Mouse (Mus musculus): ENCODE measurements around the gene Gm42791.

The Gm42791 gene

GRCm38 (mm10) chr5:148922773-148923172, 72.2 kb downstream of the Gm42791 start:
- TF ChIP-seq CTCF (conservative IDR thresholded peaks at IDR 0.05; ENCODE audit: low read length) (no peak), NANOG (IDR thresholded peaks at IDR 0.05; ENCODE audit: borderline replicate concordance, low read length) (no peak), POU5F1 (IDR thresholded peaks at IDR 0.05; ENCODE audit: borderline replicate concordance, low read length) (no peak)
- H3K9me3 ChIP-seq (ENCODE audit: low read length) = no peaks in the 10 kb centered on the region
- no peak overlapping the region for H3K4me3 ChIP-seq (replicated peaks; ENCODE audit: low read length)
- H3K36me3 ChIP-seq (ENCODE audit: insufficient read depth, low read length) = peaks cover 3% of the 10 kb centered on the region; the same call in 1 of the 2 replicates
- H3K4me1 ChIP-seq (replicated peaks; ENCODE audit: low read depth, low read length) = peaks cover 9% of the 10 kb centered on the region
- H3K27me3 ChIP-seq (ENCODE audit: insufficient read depth, low read length) = no peaks in the 10 kb centered on the region

- H3K27me3 ChIP-seq (ENCODE audit: insufficient read depth, low read length) = no peaks in the 10 kb centered on the region
- no peak overlapping the region for H3K4me3 ChIP-seq (replicated peaks; ENCODE audit: low read length)
- no peaks in the 10 kb centered on the region for H3K9me3 ChIP-seq (ENCODE audit: low read length)
- no peaks in the 10 kb centered on the region for H3K36me3 ChIP-seq (ENCODE audit: insufficient read depth, low read length)
- H3K4me1 ChIP-seq (replicated peaks; ENCODE audit: low read depth, low read length) = peaks cover 17% of the 10 kb centered on the region
- TF ChIP-seq POU5F1 (IDR thresholded peaks at IDR 0.05; ENCODE audit: borderline replicate concordance, low read length) (no peak), CTCF (conservative IDR thresholded peaks at IDR 0.05; ENCODE audit: low read length) (no peak), NANOG (IDR thresholded peaks at IDR 0.05; ENCODE audit: borderline replicate concordance, low read length) (no peak)
Observed at GRCm38 (mm10) chr5:148918049-148918448, 76.9 kb downstream of the Gm42791 start.

DNA sequence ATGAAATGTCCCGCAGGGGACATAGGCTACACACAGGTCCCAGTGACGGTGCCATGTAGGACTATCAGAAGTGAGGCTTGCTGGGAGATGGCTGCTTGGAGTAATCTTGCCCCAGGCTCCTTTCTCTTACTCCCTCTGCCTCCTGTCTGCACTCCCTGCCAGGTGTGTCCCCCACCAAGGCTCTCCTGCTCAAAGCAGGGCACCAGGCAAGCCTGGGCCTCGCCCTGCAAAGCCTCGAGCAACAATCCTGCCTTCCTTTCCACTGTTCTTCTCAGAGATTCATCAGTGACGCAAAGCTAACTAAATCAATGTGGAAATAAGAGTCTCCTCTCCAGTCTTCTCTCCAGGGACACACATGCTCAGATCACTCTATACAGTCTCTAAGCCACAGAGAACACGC, 78.2 kb downstream of the Gm42791 start:
- H3K4me3 ChIP-seq (replicated peaks; ENCODE audit: low read length) = no peak overlapping the region
- no peak for TF ChIP-seq NANOG (IDR thresholded peaks at IDR 0.05; ENCODE audit: borderline replicate concordance, low read length)
- no peak for TF ChIP-seq POU5F1 (IDR thresholded peaks at IDR 0.05; ENCODE audit: borderline replicate concordance, low read length)
- no peak for TF ChIP-seq CTCF (conservative IDR thresholded peaks at IDR 0.05; ENCODE audit: low read length)
- H3K36me3 ChIP-seq (ENCODE audit: insufficient read depth, low read length) = no peaks in the 10 kb centered on the region
- H3K9me3 ChIP-seq (ENCODE audit: low read length) = no peaks in the 10 kb centered on the region
- H3K27me3 ChIP-seq (ENCODE audit: insufficient read depth, low read length) = no peaks in the 10 kb centered on the region
- peaks cover 26% of the 10 kb centered on the region for H3K4me1 ChIP-seq (replicated peaks; ENCODE audit: low read depth, low read length)

DNA sequence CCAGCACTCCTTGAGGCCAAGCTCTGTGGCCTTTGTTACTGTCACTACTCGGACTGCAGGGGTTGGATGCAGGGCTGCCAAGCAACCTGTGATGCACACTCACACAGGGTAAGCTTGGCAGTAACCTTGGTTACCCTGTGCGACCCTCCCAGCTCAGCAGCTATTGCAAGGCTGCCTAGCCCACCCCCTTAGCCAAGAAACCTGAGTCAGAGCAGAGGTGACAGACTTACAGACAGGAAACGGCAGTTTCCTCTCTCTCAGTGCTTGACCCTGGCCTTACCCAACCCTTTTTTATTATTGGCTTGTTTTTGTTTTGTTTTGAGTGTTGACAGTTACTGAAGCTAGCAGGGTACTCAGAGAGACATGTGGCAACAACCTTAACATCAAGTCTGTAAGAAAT, 82.7 kb downstream of the Gm42791 start:
- peaks cover 29% of the 10 kb centered on the region for H3K4me1 ChIP-seq (replicated peaks; ENCODE audit: low read depth, low read length)
- H3K36me3 ChIP-seq (ENCODE audit: insufficient read depth, low read length) = no peaks in the 10 kb centered on the region
- no peaks in the 10 kb centered on the region for H3K9me3 ChIP-seq (ENCODE audit: low read length)
- no peak overlapping the region for H3K4me3 ChIP-seq (replicated peaks; ENCODE audit: low read length)
- TF ChIP-seq NANOG (IDR thresholded peaks at IDR 0.05; ENCODE audit: borderline replicate concordance, low read length) (no peak), POU5F1 (IDR thresholded peaks at IDR 0.05; ENCODE audit: borderline replicate concordance, low read length) (no peak), CTCF (conservative IDR thresholded peaks at IDR 0.05; ENCODE audit: low read length) (no peak)
- H3K27me3 ChIP-seq (ENCODE audit: insufficient read depth, low read length) = peaks cover 7% of the 10 kb centered on the region

DNA sequence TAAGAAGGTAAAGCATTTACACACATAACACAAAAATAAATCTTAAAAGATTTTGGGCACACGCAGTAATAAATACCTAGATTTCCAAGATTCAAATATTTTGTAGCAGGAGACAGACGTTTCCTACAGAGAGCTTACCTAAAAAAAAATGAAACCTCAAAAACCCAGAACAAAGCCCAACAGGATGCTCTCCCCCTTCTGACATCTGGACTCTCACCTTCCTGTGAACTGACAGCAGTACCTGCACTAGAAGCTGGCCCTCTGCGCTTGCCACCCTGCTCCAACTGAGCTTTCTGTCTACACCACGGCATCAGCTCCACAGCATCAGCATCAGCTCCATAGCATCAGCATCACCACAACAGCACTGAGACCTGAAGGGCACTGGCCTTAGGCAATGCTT, 84.9 kb downstream of the Gm42791 start:
- TF ChIP-seq CTCF (conservative IDR thresholded peaks at IDR 0.05; ENCODE audit: low read length) (no peak), POU5F1 (IDR thresholded peaks at IDR 0.05; ENCODE audit: borderline replicate concordance, low read length) (no peak), NANOG (IDR thresholded peaks at IDR 0.05; ENCODE audit: borderline replicate concordance, low read length) (no peak)

GRCm38 (mm10) chr5:148909402-148909801, 85.5 kb downstream of the Gm42791 start:
- Histone ChIP-seq H3K36me3 (ENCODE audit: insufficient read depth, low read length) (no peaks in the 10 kb centered on the region), H3K9me3 (ENCODE audit: low read length) (no peaks in the 10 kb centered on the region), H3K4me1 (replicated peaks; ENCODE audit: low read depth, low read length) (peaks cover 30% of the 10 kb centered on the region), H3K4me3 (replicated peaks; ENCODE audit: low read length) (no peak overlapping the region), H3K27me3 (ENCODE audit: insufficient read depth, low read length) (peaks cover 7% of the 10 kb centered on the region)
- no peak for TF ChIP-seq CTCF (conservative IDR thresholded peaks at IDR 0.05; ENCODE audit: low read length)
- no peak for TF ChIP-seq NANOG (IDR thresholded peaks at IDR 0.05; ENCODE audit: borderline replicate concordance, low read length)
- TF ChIP-seq POU5F1 (IDR thresholded peaks at IDR 0.05; ENCODE audit: borderline replicate concordance, low read length) = no peak

More for the DNA sequence above, 84.9 kb downstream of the Gm42791 start:
- H3K9me3 ChIP-seq (ENCODE audit: low read length) = no peaks in the 10 kb centered on the region
- H3K4me3 ChIP-seq (replicated peaks; ENCODE audit: low read length) = no peak overlapping the region
- peaks cover 27% of the 10 kb centered on the region for H3K4me1 ChIP-seq (replicated peaks; ENCODE audit: low read depth, low read length)
- peaks cover 7% of the 10 kb centered on the region for H3K27me3 ChIP-seq (ENCODE audit: insufficient read depth, low read length)
- H3K36me3 ChIP-seq (ENCODE audit: insufficient read depth, low read length) = no peaks in the 10 kb centered on the region

GRCm38 (mm10) chr5:148909057-148909395, 85.9 kb downstream of the Gm42791 start:
- Histone ChIP-seq H3K4me3 (replicated peaks; ENCODE audit: low read length) (no peak overlapping the region), H3K27me3 (ENCODE audit: insufficient read depth, low read length) (peaks cover 7% of the 10 kb centered on the region), H3K4me1 (replicated peaks; ENCODE audit: low read depth, low read length) (peaks cover 33% of the 10 kb centered on the region), H3K36me3 (ENCODE audit: insufficient read depth, low read length) (no peaks in the 10 kb centered on the region), H3K9me3 (ENCODE audit: low read length) (no peaks in the 10 kb centered on the region)
- no peak for TF ChIP-seq POU5F1 (IDR thresholded peaks at IDR 0.05; ENCODE audit: borderline replicate concordance, low read length)

DNA sequence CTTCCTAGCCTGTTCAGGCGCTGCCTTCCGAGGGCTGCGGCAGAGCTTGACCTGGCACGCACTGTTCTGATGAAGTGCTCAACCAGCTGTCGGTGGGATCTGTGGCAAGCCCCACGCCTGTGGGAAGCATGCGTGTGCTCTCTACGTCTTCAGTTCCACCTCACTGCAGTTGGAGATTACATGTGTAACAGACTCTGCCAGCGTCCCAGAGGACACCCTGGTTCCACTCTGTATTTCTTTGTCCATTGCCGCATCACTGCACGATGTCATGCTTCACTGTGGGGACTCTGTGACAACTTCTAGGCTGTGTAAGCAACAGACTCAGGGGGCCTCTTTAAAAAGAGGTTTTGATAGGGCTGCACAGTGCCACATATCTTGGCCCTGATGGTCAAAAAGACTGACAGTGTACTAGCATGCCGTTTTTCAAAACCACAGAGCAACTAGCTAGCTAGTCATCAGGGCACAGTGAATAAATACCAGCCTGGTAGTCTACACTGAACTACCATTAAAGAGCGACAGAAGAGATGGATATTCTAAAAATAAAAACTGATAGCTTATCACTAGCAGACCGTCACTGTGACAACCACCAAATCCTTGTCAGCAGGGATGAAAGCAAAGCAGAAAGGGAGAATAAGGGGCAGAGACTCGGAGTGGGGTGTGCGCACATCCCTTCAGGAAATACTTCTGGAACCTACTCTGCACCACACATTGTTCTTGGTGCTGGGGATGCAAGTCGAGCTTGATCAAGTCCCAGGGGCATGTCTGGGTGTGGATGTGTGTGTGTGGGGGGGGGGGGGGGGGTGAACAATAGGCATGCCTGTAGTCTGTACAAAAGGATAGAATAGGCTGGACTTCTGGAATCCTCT, 86.5 kb downstream of the Gm42791 start:
- TF ChIP-seq POU5F1 (IDR thresholded peaks at IDR 0.05; ENCODE audit: borderline replicate concordance, low read length) (no peak), CTCF (conservative IDR thresholded peaks at IDR 0.05; ENCODE audit: low read length) (no peak), NANOG (IDR thresholded peaks at IDR 0.05; ENCODE audit: borderline replicate concordance, low read length) (no peak)

DNA sequence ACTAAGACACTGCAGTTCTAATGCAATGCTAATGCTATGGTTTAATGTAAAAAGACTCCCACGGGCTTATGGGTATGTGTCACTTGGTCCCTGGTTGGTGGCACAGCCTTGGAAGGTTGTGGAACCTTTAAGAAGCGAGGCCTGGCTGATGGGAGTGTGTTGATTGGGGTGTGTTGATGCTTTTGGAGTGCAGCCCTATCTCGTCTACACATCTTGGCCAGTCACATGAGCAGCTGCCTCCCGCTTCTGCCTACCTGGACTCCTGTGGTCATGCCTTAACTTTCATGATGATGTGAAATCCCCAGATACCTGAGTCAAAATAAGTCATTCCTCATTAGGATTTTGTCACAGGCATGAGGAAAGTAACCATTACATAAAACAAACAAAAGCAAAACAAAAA, 88.6 kb downstream of the Gm42791 start:
- Histone ChIP-seq H3K36me3 (ENCODE audit: insufficient read depth, low read length) (no peaks in the 10 kb centered on the region), H3K27me3 (ENCODE audit: insufficient read depth, low read length) (peaks cover 7% of the 10 kb centered on the region), H3K4me1 (replicated peaks; ENCODE audit: low read depth, low read length) (peaks cover 26% of the 10 kb centered on the region), H3K4me3 (replicated peaks; ENCODE audit: low read length) (no peak overlapping the region), H3K9me3 (ENCODE audit: low read length) (no peaks in the 10 kb centered on the region)
- TF ChIP-seq CTCF (conservative IDR thresholded peaks at IDR 0.05; ENCODE audit: low read length) (no peak), POU5F1 (IDR thresholded peaks at IDR 0.05; ENCODE audit: borderline replicate concordance, low read length) (no peak), NANOG (IDR thresholded peaks at IDR 0.05; ENCODE audit: borderline replicate concordance, low read length) (no peak)

More for the DNA sequence above, 86.5 kb downstream of the Gm42791 start:
- peaks cover 7% of the 10 kb centered on the region for H3K27me3 ChIP-seq (ENCODE audit: insufficient read depth, low read length)
- no peaks in the 10 kb centered on the region for H3K9me3 ChIP-seq (ENCODE audit: low read length)
- peaks cover 34% of the 10 kb centered on the region for H3K4me1 ChIP-seq (replicated peaks; ENCODE audit: low read depth, low read length)
- no peak overlapping the region for H3K4me3 ChIP-seq (replicated peaks; ENCODE audit: low read length)
- no peaks in the 10 kb centered on the region for H3K36me3 ChIP-seq (ENCODE audit: insufficient read depth, low read length)

Measured in E14TG2a.4 (cell line).